In genomic region chr6:37375452-37375851, GRCm38 (mm10) we compare ENCODE assay signal across 10 mouse cellular contexts.
DNase-seq lines count a peak whose midpoint lies in the region; ATAC-seq and TF ChIP-seq lines count a peak whose summit lies in the region.
"Had no signal": no experiment of that assay in that cellular context is flagged by ENCODE, and none has a peak within 500 bp of the region (broad histone marks: within the 10 kb centered on the region; RNA-seq: fewer than 3 reads in every experiment).

No protein-coding gene starts in this region.

- H3K4me1 ChIP-seq in embryonic facial prominence, embryonic 12.5 days = no peaks in the 10 kb centered on the region
- H3K4me1 ChIP-seq in embryonic facial prominence, embryonic 10.5 days = no peaks in the 10 kb centered on the region
- H3K4me1 ChIP-seq in lung, embryonic 16.5 days (replicated peaks; ENCODE audit: control insufficient read depth, insufficient read depth, low read length) = peaks cover 5% of the 10 kb centered on the region; the same call in 1 of the 2 replicates
- H3K4me1 ChIP-seq in heart, embryonic 14.5 days (ENCODE audit: control insufficient read depth in 2 of 2, insufficient read depth in 2 of 2, low read length in 2 of 2) = peaks cover 12 to 25% of the 10 kb centered on the region in 2 experiments
- peaks cover 6% of the 10 kb centered on the region; the same call in 1 of the 2 replicates for H3K4me1 ChIP-seq in limb, embryonic 14.5 days (ENCODE audit: control insufficient read depth, insufficient read depth, low read length)
- H3K4me1 ChIP-seq in forebrain, embryonic 15.5 days = peaks cover 7% of the 10 kb centered on the region; the same call in 1 of the 2 replicates

- no peak overlapping the region for H3K4me2 ChIP-seq in embryonic facial prominence, embryonic 12.5 days (replicated peaks)
- no peak overlapping the region for H3K4me2 ChIP-seq in lung, embryonic 16.5 days (ENCODE audit: low read depth, low read length)
- no peak overlapping the region for H3K4me2 ChIP-seq in heart, embryonic 14.5 days (ENCODE audit: low read length)
- H3K4me2 ChIP-seq in limb, embryonic 14.5 days (replicated peaks; ENCODE audit: low read depth, low read length, severe bottlenecking) = no peak overlapping the region
- H3K4me2 ChIP-seq in forebrain, embryonic 15.5 days (replicated peaks) = no peak overlapping the region

- 0 out of 2 replicates have a peak overlapping the region, but pooled peaks have one; percentile 30 for H3K27ac ChIP-seq in embryonic facial prominence, embryonic 12.5 days
- no peak overlapping the region for H3K27ac ChIP-seq in embryonic facial prominence, embryonic 10.5 days (replicated peaks)
- H3K27ac ChIP-seq in lung, embryonic 16.5 days (ENCODE audit: low read length) = peak overlapping the region; percentile 1; the same call in 1 of the 2 replicates
- peak overlapping the region; percentile 29 to 32; a peak in 2 of 4 replicates for H3K27ac ChIP-seq in heart, embryonic 14.5 days (replicated peaks in 1 of 2; ENCODE audit: control insufficient read depth in 1 of 2, insufficient read depth in 1 of 2, low read depth in 2 of 2, low read length in 2 of 2)
- no peak overlapping the region; the same call in 1 of the 2 replicates for H3K27ac ChIP-seq in limb, embryonic 14.5 days (replicated peaks; ENCODE audit: low read depth, low read length)
- no peak overlapping the region for H3K27ac ChIP-seq in forebrain, embryonic 15.5 days (replicated peaks)

- no peak for ATAC-seq in embryonic facial prominence, embryonic 12.5 days (ENCODE audit: insufficient number of reproducible peaks, insufficient read depth, low FRiP score, low TSS enrichment)
- peak; percentile 26; the same call in 1 of the 2 replicates for ATAC-seq in lung, embryonic 16.5 days (ENCODE audit: low read depth)
- ATAC-seq in heart, embryonic 14.5 days (ENCODE audit: insufficient number of reproducible peaks, insufficient read depth, low FRiP score, low read depth) = no peak
- ATAC-seq in limb, embryonic 14.5 days (ENCODE audit: low FRiP score, low read depth) = peak; percentile 47
- ATAC-seq in forebrain, embryonic 15.5 days (replicated peaks) = no peak

- no peaks in the 10 kb centered on the region for H3K9me3 ChIP-seq in embryonic facial prominence, embryonic 12.5 days
- peaks cover 5% of the 10 kb centered on the region; the same call in 1 of the 2 replicates for H3K9me3 ChIP-seq in embryonic facial prominence, embryonic 10.5 days
- H3K9me3 ChIP-seq in lung, embryonic 16.5 days (ENCODE audit: control insufficient read depth, low read length) = no peaks in the 10 kb centered on the region
- H3K9me3 ChIP-seq in heart, embryonic 14.5 days (ENCODE audit: control insufficient read depth, low read length) = peaks cover 4% of the 10 kb centered on the region
- 0 out of 2 replicates have a peak, but pooled peaks cover 5% of the 10 kb centered on the region for H3K9me3 ChIP-seq in limb, embryonic 14.5 days (ENCODE audit: control insufficient read depth, low read length)
- no peaks in the 10 kb centered on the region for H3K9me3 ChIP-seq in forebrain, embryonic 15.5 days

- no peak for DNase-seq in embryonic facial prominence, embryonic 10.5 days (ENCODE audit: low spot score)
- no peak for DNase-seq in lung, postnatal 36 days
- DNase-seq in limb, embryonic 14.5 days (ENCODE audit: low spot score) = peak; percentile 43
- no peak for DNase-seq in yolk sac, embryonic 10.5 days (ENCODE audit: low spot score)
- DNase-seq: layer of hippocampus, postnatal 36 days; lung, adult 18-20 months had no signal

- no peaks in the 10 kb centered on the region for H3K27me3 ChIP-seq in embryonic facial prominence, embryonic 12.5 days
- H3K27me3 ChIP-seq in embryonic facial prominence, embryonic 10.5 days (replicated peaks; ENCODE audit: low read depth, poor library complexity, severe bottlenecking) = no peaks in the 10 kb centered on the region
- no peaks in the 10 kb centered on the region for H3K27me3 ChIP-seq in lung, embryonic 16.5 days (ENCODE audit: control insufficient read depth, insufficient read depth, low read depth, low read length)
- H3K27me3 ChIP-seq in heart, embryonic 14.5 days (ENCODE audit: control insufficient read depth, insufficient read depth, low read length) = no peaks in the 10 kb centered on the region
- H3K27me3 ChIP-seq in limb, embryonic 14.5 days (ENCODE audit: control insufficient read depth, insufficient read depth, low read length) = no peaks in the 10 kb centered on the region
- H3K27me3 ChIP-seq in forebrain, embryonic 15.5 days = no peaks in the 10 kb centered on the region

- TF ChIP-seq POLR2A in limb, embryonic 14.5 days (IDR thresholded peaks at IDR 0.05; ENCODE audit: borderline replicate concordance, extremely low read depth, insufficient read depth, insufficient read length) = no peak

- H3K36me3 ChIP-seq in embryonic facial prominence, embryonic 12.5 days = peaks cover 30% of the 10 kb centered on the region; the same call in 1 of the 2 replicates
- H3K36me3 ChIP-seq in embryonic facial prominence, embryonic 10.5 days (replicated peaks) = peaks cover 30% of the 10 kb centered on the region
- H3K36me3 ChIP-seq in lung, embryonic 16.5 days (ENCODE audit: control insufficient read depth, insufficient read depth, low read length) = peaks cover 25% of the 10 kb centered on the region
- H3K36me3 ChIP-seq in heart, embryonic 14.5 days (ENCODE audit: control insufficient read depth, insufficient read depth, low read length) = peaks cover 52% of the 10 kb centered on the region
- H3K36me3 ChIP-seq in limb, embryonic 14.5 days (ENCODE audit: control insufficient read depth, insufficient read depth, low read length) = peaks cover 48% of the 10 kb centered on the region
- H3K36me3 ChIP-seq in forebrain, embryonic 15.5 days = no peaks in the 10 kb centered on the region

- WGBS in embryonic facial prominence, embryonic 12.5 days = 81% methylated on average over 10 of the region's 10 CpGs
- WGBS in embryonic facial prominence, embryonic 10.5 days = 88% methylated on average over 10 of the region's 10 CpGs
- 66% methylated on average over 10 of the region's 10 CpGs for WGBS in lung, embryonic 16.5 days
- WGBS in heart, embryonic 14.5 days = 56% methylated on average over 10 of the region's 10 CpGs
- WGBS in limb, embryonic 14.5 days = 74% methylated on average over 10 of the region's 10 CpGs
- WGBS in forebrain, embryonic 15.5 days = 30% methylated on average over 10 of the region's 10 CpGs

- no peak overlapping the region for H3K4me3 ChIP-seq in embryonic facial prominence, embryonic 12.5 days
- no peak overlapping the region for H3K4me3 ChIP-seq in embryonic facial prominence, embryonic 10.5 days
- no peak overlapping the region for H3K4me3 ChIP-seq in lung, embryonic 16.5 days (ENCODE audit: low read length)
- H3K4me3 ChIP-seq in heart, embryonic 14.5 days (ENCODE audit: control insufficient read depth in 1 of 2, insufficient read depth in 1 of 2, low read depth in 1 of 2, low read length in 2 of 2) = no peak overlapping the region
- H3K4me3 ChIP-seq in limb, embryonic 14.5 days (replicated peaks; ENCODE audit: low read length) = no peak overlapping the region
- H3K4me3 ChIP-seq in forebrain, embryonic 15.5 days = no peak overlapping the region

- H3K9ac ChIP-seq in embryonic facial prominence, embryonic 12.5 days = no peak overlapping the region
- no peak overlapping the region for H3K9ac ChIP-seq in lung, embryonic 16.5 days (ENCODE audit: low read length)
- no peak overlapping the region for H3K9ac ChIP-seq in heart, embryonic 14.5 days (ENCODE audit: low read length)
- H3K9ac ChIP-seq in limb, embryonic 14.5 days (ENCODE audit: low read depth, low read length, severe bottlenecking) = no peak overlapping the region
- H3K9ac ChIP-seq in forebrain, embryonic 15.5 days (replicated peaks) = no peak overlapping the region

Comparison
In these comparisons a context has a peak if more than half of its experiments do, and no peak if none do; other contexts are left out.
1. H3K27ac ChIP-seq: peak in embryonic facial prominence, embryonic 12.5 days (single experiment), lung, embryonic 16.5 days (single experiment) and heart, embryonic 14.5 days (2 of 2); none in embryonic facial prominence, embryonic 10.5 days (single experiment), limb, embryonic 14.5 days (single experiment) and forebrain, embryonic 15.5 days (single experiment).
2. ATAC-seq: peak in lung, embryonic 16.5 days (single experiment) and limb, embryonic 14.5 days (single experiment); none in embryonic facial prominence, embryonic 12.5 days (single experiment), heart, embryonic 14.5 days (single experiment) and forebrain, embryonic 15.5 days (single experiment).